Mouse (Mus musculus) midbrain, postnatal 0 days (tissue): ENCODE results near the gene Tkt. TPM values are rescaled to one million over a fixed set of nuclear protein-coding genes. Genes with fewer than 3 reads are reported as not detected.

Experiments
- ATAC-seq: fragments of 200-750 bp; cut with Nextera tagmentation; 2 replicates; pipeline ENCODE4 v1.8.0; 2017; ENCODE audit warnings: moderate number of reproducible peaks, mild to moderate bottlenecking, moderate TSS enrichment, moderate library complexity; ENCODE audit not compliant: low FRiP score
- DNase-seq: peaks from one replicate; pipeline ENCODE4 v3.0.0-alpha.2; 2015; ENCODE audit warnings: low spot score
- H3K27ac ChIP-seq: fragments of 300-500 bp; sonication (generic); 2 replicates; pipeline ENCODE4 v1.5.1; 2014; ENCODE audit warnings: low read depth, mild to moderate bottlenecking, low read length, mixed read lengths
- H3K27me3 ChIP-seq: fragments of 300-500 bp; sonication (generic); 2 replicates; pipeline ENCODE4 v1.6.1; 2014; ENCODE audit warnings: low read length, control low read depth, mixed read lengths; ENCODE audit not compliant: insufficient read depth
- H3K36me3 ChIP-seq: fragments of 300-500 bp; sonication (generic); 2 replicates; pipeline ENCODE4 v1.6.1; 2014; ENCODE audit warnings: low read length, control low read depth, mixed read lengths; ENCODE audit not compliant: insufficient read depth
- H3K4me1 ChIP-seq: fragments of 300-500 bp; sonication (generic); 2 replicates; pipeline ENCODE4 v1.6.1; 2014; ENCODE audit warnings: mild to moderate bottlenecking, control low read depth, antibody characterized with exemption, low read length, mixed read lengths; ENCODE audit not compliant: insufficient read depth
- H3K4me2 ChIP-seq: fragments of 300-500 bp; sonication (generic); 2 replicates; pipeline ENCODE4 v1.6.1; 2014; ENCODE audit warnings: low read depth, mild to moderate bottlenecking, low read length, mixed read lengths; ENCODE audit not compliant: poor library complexity, severe bottlenecking
- H3K4me3 ChIP-seq: fragments of 300-500 bp; sonication (generic); 2 replicates; pipeline ENCODE4 v1.5.1; 2014; ENCODE audit warnings: low read depth, mild to moderate bottlenecking, low read length, moderate library complexity
- H3K9ac ChIP-seq: fragments of 300-500 bp; sonication (generic); replicated peaks from 2 replicates; pipeline ENCODE4 v1.6.1; 2014; ENCODE audit warnings: mild to moderate bottlenecking, low read length, moderate library complexity, mixed read lengths; ENCODE audit not compliant: poor library complexity, severe bottlenecking
- H3K9me3 ChIP-seq: fragments of 300-500 bp; sonication (generic); 2 replicates; pipeline ENCODE4 v1.6.1; 2016; ENCODE audit warnings: low read length, control low read depth
- CTCF ChIP-seq: IDR thresholded peaks from 2 replicates; pipeline ENCODE4 v1.5.1; 2016; ENCODE audit warnings: antibody characterized with exemption, mild to moderate bottlenecking
- WGBS: fragments of 180-500 bp; shearing (Covaris S2); extraction: QIAGEN DNeasy Blood & Tissue Kit; methylation state at CpG from one replicate; pipeline ENCODE4 v1.1.7; 2014; 5-methylcytosine and 5-hydroxymethylcytosine counted together
- polyA plus RNA-seq: library from polyadenylated mRNA; unstranded; fragments of >200 nt; fragmentation: Nextera tagmentation; extraction: Ambion mirVana; gene quantifications from 2 replicates; pipeline ENCODE4 v1.2.1, GENCODE M21; 2015
- total RNA-seq: library from RNA; depleted of rRNA; stranded (reverse); fragments of >200 nt; gene quantifications from 2 replicates; pipeline ENCODE4 v1.2.3, GENCODE M21; 2014; rRNA removed

The Tkt gene
- 364 and 388 TPM in 2 replicates for total RNA-seq
- polyA plus RNA-seq = 241 and 251 TPM in 2 replicates

DNA sequence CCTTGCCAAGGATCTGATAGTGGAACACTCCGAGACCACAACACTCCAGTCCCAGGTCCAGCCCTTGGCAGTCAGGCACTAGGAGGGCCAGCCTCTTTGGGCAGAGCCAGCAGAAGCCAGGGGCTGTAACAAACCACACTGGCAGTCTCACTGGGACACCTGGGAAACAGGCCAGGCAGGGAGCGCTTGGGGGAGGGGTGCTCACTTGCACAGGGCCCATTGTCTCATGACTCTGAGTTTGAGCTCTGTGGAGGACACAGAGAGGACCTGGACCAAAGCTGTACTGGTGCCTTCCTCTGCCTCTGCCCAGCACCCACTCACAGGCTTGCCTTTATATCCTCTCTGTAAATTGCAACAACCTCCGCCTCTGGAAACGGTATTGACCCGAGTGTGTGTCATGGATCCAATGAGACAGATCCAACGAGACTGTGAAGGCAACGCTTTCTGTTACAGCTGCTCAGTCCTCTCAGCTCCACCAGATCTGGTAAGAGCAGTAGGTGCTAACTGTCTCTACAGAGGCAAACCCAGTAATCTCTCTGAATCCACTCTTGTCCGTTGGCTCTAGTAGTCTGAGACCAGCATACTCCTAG is at the start of gene Tkt:
Tkt (plus strand) TSS at position 229 of the 590 bp plus-strand sequence.
- ATAC-seq = peak; percentile 32
- H3K9me3 ChIP-seq = no peaks in the 10 kb centered on the region
- H3K4me3 ChIP-seq = peak within 1 kb of the TSS; percentile 77
- WGBS = 26% methylated on average over 8 of the region's 8 CpGs
- peak within 1 kb of the TSS; percentile 89 for H3K9ac ChIP-seq
- peak; percentile 70 for DNase-seq
- peaks cover 26% of the 10 kb centered on the region for H3K4me1 ChIP-seq
- H3K27me3 ChIP-seq = no peaks in the 10 kb centered on the region
- TF ChIP-seq CTCF = no peak
- peak within 1 kb of the TSS; percentile 91 for H3K4me2 ChIP-seq
- no peaks in the 10 kb centered on the region for H3K36me3 ChIP-seq
- peak within 1 kb of the TSS; percentile 95 for H3K27ac ChIP-seq

DNA sequence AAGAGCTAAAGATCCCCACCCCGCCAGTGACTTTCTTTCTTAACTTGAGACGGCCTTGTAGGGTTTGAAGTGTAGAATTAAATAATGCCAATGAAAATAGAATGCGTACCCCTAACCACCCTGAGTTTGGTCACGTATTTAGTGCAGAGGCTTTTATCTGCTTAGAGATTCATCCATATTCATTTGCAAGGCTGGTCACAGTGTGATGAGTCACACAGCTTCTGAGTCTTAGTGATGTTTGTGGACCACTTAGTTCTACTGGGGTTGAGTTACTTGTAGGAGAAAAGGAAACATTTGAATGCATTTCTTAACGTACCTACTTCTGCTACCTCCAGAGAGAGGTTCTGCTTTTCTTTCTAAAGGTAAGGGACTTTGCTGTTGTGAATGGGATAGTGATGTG is 43.2 kb upstream of the Tkt start:
- no peak for ATAC-seq
- 79% methylated on average over 5 of the region's 5 CpGs for WGBS
- no peak overlapping the region for H3K4me2 ChIP-seq
- no peaks in the 10 kb centered on the region for H3K9me3 ChIP-seq
- no peaks in the 10 kb centered on the region for H3K27me3 ChIP-seq
- H3K4me3 ChIP-seq = no peak overlapping the region
- H3K36me3 ChIP-seq = peaks cover 29% of the 10 kb centered on the region
- no peaks in the 10 kb centered on the region for H3K4me1 ChIP-seq
- no peak for TF ChIP-seq CTCF
- H3K27ac ChIP-seq = no peak overlapping the region
- DNase-seq = no peak
- H3K9ac ChIP-seq = no peak overlapping the region

DNA sequence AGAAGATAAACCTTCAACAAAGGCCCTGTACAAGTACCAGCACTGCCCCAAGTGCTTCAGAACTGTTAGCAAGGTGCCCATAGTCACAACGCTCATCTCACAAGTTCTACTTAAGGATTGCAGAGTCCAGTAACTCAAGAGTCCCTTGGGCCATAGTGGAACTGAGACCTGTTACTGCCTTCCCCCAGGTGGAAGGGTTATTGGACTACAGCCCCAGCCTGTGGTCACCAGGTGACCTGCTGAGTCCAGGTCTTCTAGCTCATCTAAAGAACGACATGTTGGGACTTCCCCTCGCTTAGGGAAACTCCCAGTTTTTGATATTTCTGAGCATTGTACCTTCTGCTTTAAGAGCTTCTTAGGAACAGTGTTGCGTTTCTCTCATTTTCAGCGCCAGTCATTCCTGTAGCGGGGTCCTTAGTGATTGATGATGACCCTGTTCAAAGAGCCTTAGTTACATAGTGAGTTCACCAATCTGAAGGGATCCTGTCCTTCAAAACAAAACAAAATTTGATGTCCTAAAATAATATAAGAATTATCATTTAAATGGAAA is 37.9 kb upstream of the Tkt start:
- no peaks in the 10 kb centered on the region for H3K9me3 ChIP-seq
- WGBS = 96% methylated on average over 6 of the region's 6 CpGs
- no peak for TF ChIP-seq CTCF
- H3K4me1 ChIP-seq = no peaks in the 10 kb centered on the region
- H3K9ac ChIP-seq = no peak overlapping the region; the same call in 1 of the 2 replicates
- ATAC-seq (no peak), DNase-seq (no peak)
- no peak overlapping the region for H3K4me3 ChIP-seq
- H3K36me3 ChIP-seq = peaks cover 31% of the 10 kb centered on the region
- H3K27me3 ChIP-seq = no peaks in the 10 kb centered on the region
- no peak overlapping the region for H3K4me2 ChIP-seq
- H3K27ac ChIP-seq = no peak overlapping the region

GRCm38 (mm10) chr14:30512896-30513295 is 35.3 kb upstream of the Tkt start:
- WGBS = 87% methylated on average over 5 of the region's 5 CpGs
- no peaks in the 10 kb centered on the region for H3K9me3 ChIP-seq
- no peaks in the 10 kb centered on the region for H3K27me3 ChIP-seq
- DNase-seq (no peak), ATAC-seq (no peak)
- H3K4me1 ChIP-seq = no peaks in the 10 kb centered on the region
- H3K4me2 ChIP-seq = no peak overlapping the region
- no peak overlapping the region for H3K27ac ChIP-seq
- H3K4me3 ChIP-seq = no peak overlapping the region
- no peak for TF ChIP-seq CTCF
- peaks cover 18% of the 10 kb centered on the region for H3K36me3 ChIP-seq
- no peak overlapping the region for H3K9ac ChIP-seq

- ATAC-seq = no peak
- TF ChIP-seq CTCF = peak; percentile 77
- Histone ChIP-seq H3K9me3 (no peaks in the 10 kb centered on the region), H3K27ac (no peak overlapping the region), H3K9ac (no peak overlapping the region), H3K4me2 (no peak overlapping the region), H3K4me3 (no peak overlapping the region), H3K36me3 (peaks cover 27% of the 10 kb centered on the region), H3K4me1 (no peaks in the 10 kb centered on the region), H3K27me3 (no peaks in the 10 kb centered on the region)
- WGBS = 91% methylated on average over 13 of the region's 13 CpGs
- peak; percentile 61 for DNase-seq
Observed at GRCm38 (mm10) chr14:30515931-30516723, 32.0 kb upstream of the Tkt start.

GRCm38 (mm10) chr14:30519323-30519722 is 28.8 kb upstream of the Tkt start:
- no peaks in the 10 kb centered on the region for H3K4me1 ChIP-seq
- H3K27ac ChIP-seq = no peak overlapping the region
- H3K36me3 ChIP-seq = peaks cover 45% of the 10 kb centered on the region
- no peak for TF ChIP-seq CTCF
- 85% methylated on average over 5 of the region's 5 CpGs for WGBS
- no peaks in the 10 kb centered on the region for H3K27me3 ChIP-seq
- H3K4me2 ChIP-seq = no peak overlapping the region
- ATAC-seq (no peak), DNase-seq (peak; percentile 3)
- H3K9me3 ChIP-seq = no peaks in the 10 kb centered on the region
- no peak overlapping the region for H3K4me3 ChIP-seq
- H3K9ac ChIP-seq = no peak overlapping the region
